Mouse (Mus musculus) layer of hippocampus, postnatal 36 days (tissue): ENCODE results near the gene Rere. TPM values are rescaled to one million over a fixed set of nuclear protein-coding genes. Genes with fewer than 3 reads are reported as not detected.
A peak's percentile ranks its signal among the peaks of the same experiment; 100 is the strongest.

Experiments
- DNase-seq, 2 experiments: peaks; one replicate each; pipeline ENCODE4 v3.0.0; 2022
- total RNA-seq, 2 experiments: library from RNA; stranded (reverse); gene quantifications; 2 replicates each; pipeline ENCODE4 v1.2.3; 2021

The Rere gene
- total RNA-seq, 2 experiments from 2014 or later: 114 to 152 TPM

GRCm38 (mm10) chr4:150349680-150350101, 68.2 kb downstream of the Rere start:
- DNase-seq: no peak

- DNase-seq: no peak
Measured at GRCm38 (mm10) chr4:150351419-150352075, 70.1 kb downstream of the Rere start.

GRCm38 (mm10) chr4:150352736-150353135, 71.3 kb downstream of the Rere start:
- DNase-seq: no peak

GRCm38 (mm10) chr4:150353376-150353900, 72.0 kb downstream of the Rere start:
- DNase-seq: no peak

GRCm38 (mm10) chr4:150355801-150356200, 74.4 kb downstream of the Rere start:
- no peak for DNase-seq

DNA sequence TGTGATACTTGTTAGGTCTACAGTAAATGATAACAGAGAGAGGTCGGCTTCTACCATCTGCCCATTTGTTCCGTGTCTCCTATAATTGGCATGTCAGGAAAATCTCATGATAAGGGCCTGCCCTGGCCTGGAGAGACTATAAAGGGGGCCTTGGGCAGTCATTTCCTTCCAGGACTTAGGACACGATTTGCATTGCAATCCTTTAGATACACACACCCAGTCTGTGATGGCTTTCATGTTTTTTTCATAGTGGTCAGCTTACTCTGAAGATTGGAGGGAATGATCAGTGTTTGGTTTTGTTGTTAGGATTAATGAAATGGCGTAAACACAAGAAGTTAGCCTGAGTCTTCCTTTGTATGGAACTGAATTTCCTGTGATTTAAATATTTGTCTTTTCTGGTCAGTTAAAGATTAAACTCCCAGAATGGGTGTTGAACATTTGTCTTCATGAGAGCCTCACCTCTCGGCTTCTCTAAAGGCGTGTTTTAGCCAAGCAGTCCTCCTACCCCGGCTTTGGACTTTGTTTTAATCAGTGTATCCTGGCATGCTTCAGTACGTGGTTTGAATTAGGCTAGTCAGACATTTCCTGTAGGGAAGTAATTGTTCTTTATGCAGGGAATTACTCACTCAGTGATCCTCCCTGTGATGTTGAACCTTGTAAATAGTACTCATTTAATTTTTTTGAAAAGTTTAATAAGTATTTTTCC, 80.7 kb downstream of the Rere start:
- DNase-seq: no peak

DNA sequence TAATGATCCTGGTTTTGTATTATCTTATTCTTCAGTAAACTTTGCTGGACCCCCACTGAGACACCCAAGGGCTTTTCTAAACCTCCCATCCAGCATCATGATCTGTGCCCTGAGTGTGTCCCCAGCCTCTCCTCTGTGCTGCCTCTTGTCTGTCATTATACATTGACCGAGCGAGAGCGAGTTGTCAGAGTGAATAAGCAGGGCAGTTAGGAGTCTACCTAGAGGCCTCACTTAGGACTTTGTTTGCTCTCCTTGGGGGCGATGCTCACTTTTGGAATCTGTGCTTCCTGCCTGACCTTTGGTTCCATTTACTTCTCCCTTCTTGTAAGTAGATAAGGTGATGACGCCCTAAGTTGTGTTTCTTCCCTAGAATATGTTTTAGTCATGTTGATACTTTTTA, 81.4 kb downstream of the Rere start:
- DNase-seq: no peak

GRCm38 (mm10) chr4:150364786-150365185, 83.3 kb downstream of the Rere start:
- no peak for DNase-seq

DNA sequence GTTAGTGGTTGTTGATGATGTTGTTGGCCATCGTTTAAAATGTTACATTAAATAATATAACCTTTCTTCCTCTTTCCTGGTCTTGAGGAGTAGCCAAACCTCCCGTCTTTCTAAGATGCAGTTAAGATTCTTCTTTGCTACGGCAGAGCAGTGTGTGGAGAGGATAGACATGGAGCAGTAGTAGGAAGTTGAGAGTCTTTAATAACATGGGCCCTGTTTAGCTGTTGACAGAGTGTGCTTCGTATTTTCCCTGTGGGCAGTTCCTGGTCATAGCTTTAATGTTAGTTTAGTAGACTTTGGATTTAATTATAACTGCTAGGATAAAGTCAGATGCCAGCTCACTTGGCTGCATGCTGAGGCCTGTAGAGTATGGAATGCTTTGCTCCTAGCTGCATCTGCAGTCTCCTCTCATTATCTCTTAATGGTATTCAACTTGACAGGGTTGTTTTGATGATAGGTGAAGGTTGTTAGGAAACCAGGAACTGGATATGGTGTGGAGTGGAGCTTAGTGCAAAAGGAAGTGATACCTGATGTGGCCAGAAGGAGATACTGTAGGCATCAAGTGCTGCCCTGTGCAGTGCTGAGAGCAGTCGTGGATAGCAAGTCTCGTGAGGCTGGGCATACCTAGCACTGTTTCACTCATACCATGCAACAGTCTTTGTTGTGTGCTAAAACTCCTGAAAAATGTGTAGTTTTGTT, 85.2 kb downstream of the Rere start:
- no peak for DNase-seq

DNA sequence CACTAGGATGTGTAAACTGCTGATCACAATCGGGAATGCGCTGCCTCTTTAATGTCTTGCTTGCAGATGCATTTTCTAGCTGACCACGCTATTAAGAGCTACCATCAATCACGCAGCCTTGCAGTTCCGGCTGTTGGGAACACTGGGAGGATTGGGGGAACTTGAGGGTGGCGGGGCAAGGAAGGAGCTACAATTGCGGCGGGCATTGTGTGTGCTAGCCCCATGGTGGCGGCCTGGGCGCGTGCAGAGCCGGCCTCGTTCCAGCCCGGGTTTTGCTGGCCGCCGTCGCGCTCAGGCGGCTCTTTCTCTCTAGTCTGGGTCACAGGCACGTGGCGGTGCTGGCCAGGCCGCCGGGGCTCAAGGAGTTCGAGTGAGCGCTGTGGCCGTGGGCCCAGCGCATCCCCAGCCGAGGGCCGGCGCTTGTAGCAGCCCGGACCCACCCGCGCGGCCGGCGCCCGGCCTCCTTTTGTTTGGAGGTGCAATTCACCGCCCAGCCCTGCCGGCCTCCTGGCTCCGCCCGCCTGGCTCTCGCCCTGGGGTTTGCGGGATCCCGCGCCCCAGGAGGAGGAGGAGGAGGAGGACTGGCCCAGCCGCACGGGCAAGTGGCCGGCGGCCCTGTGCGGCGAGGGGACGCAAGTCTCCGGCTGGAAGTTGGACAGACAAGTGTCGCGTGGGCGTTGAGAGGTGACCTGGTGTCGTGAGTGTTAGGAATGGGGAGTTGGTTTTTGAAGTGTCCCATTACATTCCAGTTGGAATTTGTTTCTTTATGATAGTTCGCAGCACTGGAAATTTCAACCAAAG, 90.3 kb downstream of the Rere start:
- peak; percentile 63 to 76 for DNase-seq

- DNase-seq: no peak
Measured at GRCm38 (mm10) chr4:150372631-150373041, 91.2 kb downstream of the Rere start.

GRCm38 (mm10) chr4:150373111-150374109, 92.0 kb downstream of the Rere start:
- DNase-seq: no peak

- DNase-seq: no peak
Measured at GRCm38 (mm10) chr4:150374651-150375447, 93.4 kb downstream of the Rere start.

- DNase-seq: no peak
Measured at GRCm38 (mm10) chr4:150375448-150375935, 94.0 kb downstream of the Rere start.

- no peak for DNase-seq
Measured at GRCm38 (mm10) chr4:150379313-150379712, 97.9 kb downstream of the Rere start.

GRCm38 (mm10) chr4:150379772-150380171, 98.3 kb downstream of the Rere start:
- DNase-seq: no peak

DNA sequence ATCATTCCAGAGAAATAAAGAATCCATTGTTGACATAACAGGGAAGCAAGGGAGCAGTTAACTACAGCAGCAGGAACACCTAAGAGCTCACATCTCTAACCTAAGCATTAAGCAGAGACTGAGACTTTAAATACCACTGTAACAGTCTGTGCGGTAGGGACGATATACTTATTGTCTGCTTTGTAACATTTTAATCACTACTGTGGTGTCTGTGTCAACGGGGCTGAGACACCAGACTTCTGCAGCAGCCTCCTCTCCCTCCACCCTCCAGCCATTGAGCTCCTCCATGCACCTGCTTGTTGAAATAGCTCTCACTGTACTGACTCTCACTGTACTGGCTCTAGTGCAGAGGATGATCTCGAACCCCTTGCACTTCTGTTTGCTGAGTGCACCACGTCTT, 98.8 kb downstream of the Rere start:
- no peak for DNase-seq

GRCm38 (mm10) chr4:150382504-150382903, 101.1 kb downstream of the Rere start:
- no peak for DNase-seq

DNA sequence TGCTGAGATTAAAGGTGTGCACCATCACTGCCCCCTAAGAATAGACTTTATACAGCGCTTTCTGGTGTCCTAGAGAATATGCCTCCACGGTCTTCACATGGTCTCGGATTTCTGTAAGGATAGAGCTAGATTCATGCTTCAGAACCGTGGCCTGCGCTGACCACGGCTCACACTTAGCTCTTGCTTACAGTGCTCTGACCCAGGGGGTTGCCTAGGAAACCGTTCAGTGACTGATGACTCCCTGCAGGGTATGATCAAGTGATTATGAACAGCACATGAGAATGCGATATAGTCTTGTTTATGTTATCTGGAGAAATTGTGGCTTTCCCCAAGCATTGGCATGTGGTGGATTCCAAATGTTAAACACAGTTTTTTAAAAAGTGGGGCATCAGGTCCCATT, 103.0 kb downstream of the Rere start:
- no peak for DNase-seq

DNA sequence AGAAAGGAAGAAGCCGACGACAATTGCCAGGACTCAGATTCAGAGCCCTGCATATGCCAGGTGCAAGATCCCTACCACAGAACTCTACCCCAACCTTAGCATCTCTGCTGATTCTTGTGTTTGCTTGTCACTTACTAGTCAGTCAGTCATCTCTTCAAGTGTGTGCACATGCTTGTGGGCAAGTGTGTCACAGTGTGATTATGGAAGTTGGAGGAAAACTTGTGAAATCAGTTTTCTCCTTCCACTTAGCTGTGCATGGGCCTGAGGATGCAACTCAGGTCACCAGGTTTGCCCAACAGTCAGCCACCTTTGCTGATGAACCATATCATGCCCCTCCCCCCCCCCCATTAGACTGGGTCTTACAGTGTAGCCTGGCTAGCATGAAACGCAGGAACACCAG, 103.5 kb downstream of the Rere start:
- no peak for DNase-seq
